Mouse (Mus musculus): ENCODE measurements at regions not wholly inside any gene's neighbourhood (a gene's known extent, or its start where the extent isn't known, plus 50 kb on each side); places are given as distances from the start of the nearest gene placed in this dataset.

DNA sequence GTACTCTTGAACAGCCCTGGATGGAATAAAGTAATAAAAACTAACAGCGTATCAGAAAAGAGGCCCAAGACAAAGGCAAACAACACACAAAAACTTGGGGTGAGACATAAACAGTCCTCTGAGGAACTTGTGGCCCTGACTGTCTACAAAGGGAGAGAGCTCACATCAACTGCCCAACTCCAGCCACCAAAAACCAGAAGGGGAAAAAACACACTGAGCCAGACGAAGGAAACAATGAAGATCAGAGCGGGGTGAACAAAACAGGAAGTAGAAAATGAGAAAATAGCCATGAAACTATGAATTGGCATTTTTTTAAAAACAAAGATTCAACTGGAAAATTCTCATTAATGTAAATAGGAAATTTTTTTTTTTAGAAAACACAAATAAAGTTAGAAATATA lies 143.6 kb downstream of the Syk start:
- TF ChIP-seq POLR2A (IDR thresholded peaks at IDR 0.05; ENCODE audit: insufficient read depth, low read length) (no peak), CTCF (IDR thresholded peaks at IDR 0.05; ENCODE audit: low read depth, low read length) (no peak), EP300 (IDR thresholded peaks at IDR 0.05; ENCODE audit: insufficient read depth, low read depth, low read length) (no peak)
